ENCODE assay signal across 12 mouse cellular contexts in genomic region chr4:121051863-121052262, GRCm38 (mm10). TPM values are rescaled to one million over a fixed set of nuclear protein-coding genes. Genes with fewer than 3 reads are reported as not detected.
DNase-seq lines count a peak whose midpoint lies in the region; ATAC-seq and TF ChIP-seq lines count a peak whose summit lies in the region.
"Had no signal": no experiment of that assay in that cellular context is flagged by ENCODE, and none has a peak within 500 bp of the region (broad histone marks: within the 10 kb centered on the region; RNA-seq: fewer than 3 reads in every experiment).

No protein-coding gene starts in this region.

- H3K27me3 ChIP-seq in heart, embryonic 10.5 days (ENCODE audit: insufficient read depth, poor library complexity, severe bottlenecking), result peaks cover 47% of the 10 kb centered on the region
- 0 out of 2 replicates have a peak, but pooled peaks cover 4% of the 10 kb centered on the region for H3K27me3 ChIP-seq in lung, embryonic 14.5 days (ENCODE audit: insufficient read depth, low read length)
- no peaks in the 10 kb centered on the region for H3K27me3 ChIP-seq in hindbrain, embryonic 11.5 days (ENCODE audit: control insufficient read depth, insufficient read depth, low read length)
- H3K27me3 ChIP-seq: stomach, embryonic 15.5 days had no signal

- peak overlapping the region; percentile 48; the same call in 1 of the 2 replicates for H3K4me3 ChIP-seq in heart, embryonic 10.5 days
- H3K4me3 ChIP-seq in lung, embryonic 14.5 days (ENCODE audit: low read depth, low read length), result no peak overlapping the region
- no peak overlapping the region for H3K4me3 ChIP-seq in lung, adult 2 months (replicated peaks; ENCODE audit: extremely low read depth, low read depth, low read length)
- no peak overlapping the region for H3K4me3 ChIP-seq in hindbrain, embryonic 11.5 days (ENCODE audit: low read depth, low read length)
- H3K4me3 ChIP-seq: stomach, embryonic 15.5 days had no signal

- no peak overlapping the region for H3K4me2 ChIP-seq in lung, embryonic 14.5 days
- no peak overlapping the region for H3K4me2 ChIP-seq in hindbrain, embryonic 11.5 days (replicated peaks; ENCODE audit: low read depth, low read length)
- H3K4me2 ChIP-seq: stomach, embryonic 15.5 days had no signal

- no peaks in the 10 kb centered on the region for H3K36me3 ChIP-seq in heart, embryonic 10.5 days
- no peaks in the 10 kb centered on the region for H3K36me3 ChIP-seq in lung, embryonic 14.5 days (ENCODE audit: insufficient read depth)
- no peaks in the 10 kb centered on the region for H3K36me3 ChIP-seq in hindbrain, embryonic 11.5 days (ENCODE audit: control insufficient read depth, insufficient read depth, low read length)
- H3K36me3 ChIP-seq: heart, embryonic 15.5 days; stomach, embryonic 15.5 days had no signal

- no peaks in the 10 kb centered on the region for H3K9me3 ChIP-seq in heart, embryonic 10.5 days
- no peaks in the 10 kb centered on the region for H3K9me3 ChIP-seq in lung, embryonic 14.5 days (ENCODE audit: low read depth, low read length)
- no peaks in the 10 kb centered on the region for H3K9me3 ChIP-seq in hindbrain, embryonic 11.5 days (ENCODE audit: control insufficient read depth, low read length)
- H3K9me3 ChIP-seq: heart, embryonic 15.5 days; stomach, embryonic 15.5 days had no signal

- no peak for DNase-seq in heart, embryonic 10.5 days (ENCODE audit: low spot score)
- no peak for DNase-seq in heart, adult 18-20 months
- DNase-seq in lung, embryonic 14.5 days, result no peak
- DNase-seq in lung, adult 2 months, result no peak
- peak; percentile 35 for DNase-seq in hindbrain, embryonic 11.5 days (ENCODE audit: low spot score)
- peak; percentile 79 for DNase-seq in retina, embryonic 14.5 days (ENCODE audit: low spot score)
- no peak for DNase-seq in layer of hippocampus, postnatal 10 days (ENCODE audit: low spot score in 2 of 2)
- DNase-seq: kidney, adult 8-10 months; lung, adult 18-20 months had no signal

- no peak for ATAC-seq in lung, embryonic 14.5 days (ENCODE audit: insufficient read depth)
- peak; percentile 32 for ATAC-seq in hindbrain, embryonic 11.5 days (ENCODE audit: low FRiP score)

- H3K9ac ChIP-seq in lung, embryonic 14.5 days, result no peak overlapping the region
- H3K9ac ChIP-seq in hindbrain, embryonic 11.5 days (ENCODE audit: low read depth, low read length), result no peak overlapping the region
- H3K9ac ChIP-seq: heart, embryonic 15.5 days; stomach, embryonic 15.5 days had no signal

- whole genome bisulfite sequencing in heart, embryonic 10.5 days, result 21% methylated on average over 4 of the region's 4 CpGs
- WGBS in lung, embryonic 14.5 days, result 40% methylated on average over 4 of the region's 4 CpGs
- WGBS in lung, adult 2 months, result 47% methylated on average over 4 of the region's 4 CpGs
- WGBS in hindbrain, embryonic 11.5 days, result 19% methylated on average over 4 of the region's 4 CpGs

- H3K27ac ChIP-seq in heart, embryonic 10.5 days, result no peak overlapping the region
- no peak overlapping the region for H3K27ac ChIP-seq in lung, embryonic 14.5 days (ENCODE audit: low read depth)
- no peak overlapping the region for H3K27ac ChIP-seq in hindbrain, embryonic 11.5 days (ENCODE audit: low read depth, low read length)
- H3K27ac ChIP-seq: heart, embryonic 15.5 days; stomach, embryonic 15.5 days had no signal

- TF ChIP-seq CTCF in lung, embryonic 14.5 days (IDR thresholded peaks at IDR 0.05; ENCODE audit: low read depth), result peak; percentile 11; the same call in 1 of the 2 replicates
- no peak for TF ChIP-seq CTCF in lung, adult 2 months (IDR thresholded peaks at IDR 0.05; ENCODE audit: insufficient read depth, low read length)

- peaks cover 17% of the 10 kb centered on the region for H3K4me1 ChIP-seq in heart, embryonic 10.5 days
- H3K4me1 ChIP-seq in lung, embryonic 14.5 days (ENCODE audit: insufficient read depth), result no peaks in the 10 kb centered on the region
- H3K4me1 ChIP-seq in lung, adult 2 months (ENCODE audit: control insufficient read depth, insufficient read depth, low read length), result no peaks in the 10 kb centered on the region
- no peaks in the 10 kb centered on the region for H3K4me1 ChIP-seq in hindbrain, embryonic 11.5 days (replicated peaks; ENCODE audit: control insufficient read depth, insufficient read depth, low read length)
- H3K4me1 ChIP-seq: stomach, embryonic 15.5 days had no signal

- TF ChIP-seq POLR2A in lung, adult 2 months (IDR thresholded peaks at IDR 0.05; ENCODE audit: borderline replicate concordance, extremely low read depth, low read depth, low read length), result no peak

RNA-seq across cellular contexts. Expression of gene Col9a2, which starts 12.7 kb away (rescaled TPM):
- 3.3 and 6.4 TPM in 2 replicates for polyA plus RNA-seq in heart, embryonic 10.5 days (2016; fragmentation: Nextera tagmentation; extraction: Ambion mirVana)
- under 1 TPM in 1 of 2 experiments, not detected in 1; 0.41 TPM for total RNA-seq in heart, adult 18-20 months (2021)
- polyA plus RNA-seq in lung, embryonic 14.5 days (2014; fragmentation: Nextera tagmentation; extraction: Ambion mirVana), result 8.2 and 9.3 TPM in 2 replicates
- 0.30 TPM in 1 of 2 replicates, not detected in the other for polyA plus RNA-seq in lung, adult 2 months (2012; rRNA removed)
- 5.1 and 7.9 TPM in 2 replicates for polyA plus RNA-seq in hindbrain, embryonic 11.5 days (2014; fragmentation: Nextera tagmentation; extraction: Ambion mirVana)
- 10 to 100 TPM in 1 of 2 experiments, 1 to 10 TPM in 1; 8.7 to 11.4 TPM for total RNA-seq in layer of hippocampus, postnatal 10 days (2021)

RNA-seq across cellular contexts. Expression of gene Smap2, which starts 34.8 kb away (rescaled TPM):
- polyA plus RNA-seq in heart, embryonic 10.5 days (2016; fragmentation: Nextera tagmentation; extraction: Ambion mirVana), result 14.1 and 18.6 TPM in 2 replicates
- 10 to 100 TPM; 43.8 to 51.5 TPM for total RNA-seq in heart, adult 18-20 months (2021)
- polyA plus RNA-seq in lung, embryonic 14.5 days (2014; fragmentation: Nextera tagmentation; extraction: Ambion mirVana), result 19.2 and 19.7 TPM in 2 replicates
- 17.6 and 24.9 TPM in 2 replicates for polyA plus RNA-seq in lung, adult 2 months (2012; rRNA removed)
- 20.4 and 21.9 TPM in 2 replicates for polyA plus RNA-seq in hindbrain, embryonic 11.5 days (2014; fragmentation: Nextera tagmentation; extraction: Ambion mirVana)
- total RNA-seq in layer of hippocampus, postnatal 10 days (2021), result 100 to 1,000 TPM; 123 to 131 TPM

RNA-seq across cellular contexts. Expression of gene Zmpste24, which starts 46.2 kb away (rescaled TPM):
- polyA plus RNA-seq in heart, embryonic 10.5 days (2016; fragmentation: Nextera tagmentation; extraction: Ambion mirVana), result 31.3 and 33.3 TPM in 2 replicates
- total RNA-seq in heart, adult 18-20 months (2021), result 10 to 100 TPM; 24.5 TPM
- 27.1 and 29.2 TPM in 2 replicates for polyA plus RNA-seq in lung, embryonic 14.5 days (2014; fragmentation: Nextera tagmentation; extraction: Ambion mirVana)
- 17.6 and 23.1 TPM in 2 replicates for polyA plus RNA-seq in lung, adult 2 months (2012; rRNA removed)
- polyA plus RNA-seq in hindbrain, embryonic 11.5 days (2014; fragmentation: Nextera tagmentation; extraction: Ambion mirVana), result 24.3 and 28.2 TPM in 2 replicates
- total RNA-seq in layer of hippocampus, postnatal 10 days (2021), result 10 to 100 TPM; 23.3 to 24.4 TPM

RNA-seq across cellular contexts. Expression of gene Tmco2, which starts 57.2 kb away (rescaled TPM):
- polyA plus RNA-seq in heart, embryonic 10.5 days (2016; fragmentation: Nextera tagmentation; extraction: Ambion mirVana), result not detected in 2 replicates
- total RNA-seq in heart, adult 18-20 months (2021), result not detected
- not detected in 2 replicates for polyA plus RNA-seq in lung, embryonic 14.5 days (2014; fragmentation: Nextera tagmentation; extraction: Ambion mirVana)
- not detected in 2 replicates for polyA plus RNA-seq in lung, adult 2 months (2012; rRNA removed)
- polyA plus RNA-seq in hindbrain, embryonic 11.5 days (2014; fragmentation: Nextera tagmentation; extraction: Ambion mirVana), result not detected in 2 replicates
- total RNA-seq in layer of hippocampus, postnatal 10 days (2021), result not detected
- polyA plus RNA-seq: cortical plate, adult 2 months; heart, embryonic 15.5 days; stomach, embryonic 15.5 days had no signal

Comparison
In these comparisons a context has a peak if more than half of its experiments do, and no peak if none do; other contexts are left out.
1. DNase-seq: peak in hindbrain, embryonic 11.5 days (single experiment) and retina, embryonic 14.5 days (single experiment); none in heart, embryonic 10.5 days (single experiment), heart, adult 18-20 months (0 of 2), lung, embryonic 14.5 days (single experiment), lung, adult 2 months (single experiment) and layer of hippocampus, postnatal 10 days (0 of 2).